Mouse (Mus musculus): ENCODE data around the gene Zfp882.

The Zfp882 gene

DNA sequence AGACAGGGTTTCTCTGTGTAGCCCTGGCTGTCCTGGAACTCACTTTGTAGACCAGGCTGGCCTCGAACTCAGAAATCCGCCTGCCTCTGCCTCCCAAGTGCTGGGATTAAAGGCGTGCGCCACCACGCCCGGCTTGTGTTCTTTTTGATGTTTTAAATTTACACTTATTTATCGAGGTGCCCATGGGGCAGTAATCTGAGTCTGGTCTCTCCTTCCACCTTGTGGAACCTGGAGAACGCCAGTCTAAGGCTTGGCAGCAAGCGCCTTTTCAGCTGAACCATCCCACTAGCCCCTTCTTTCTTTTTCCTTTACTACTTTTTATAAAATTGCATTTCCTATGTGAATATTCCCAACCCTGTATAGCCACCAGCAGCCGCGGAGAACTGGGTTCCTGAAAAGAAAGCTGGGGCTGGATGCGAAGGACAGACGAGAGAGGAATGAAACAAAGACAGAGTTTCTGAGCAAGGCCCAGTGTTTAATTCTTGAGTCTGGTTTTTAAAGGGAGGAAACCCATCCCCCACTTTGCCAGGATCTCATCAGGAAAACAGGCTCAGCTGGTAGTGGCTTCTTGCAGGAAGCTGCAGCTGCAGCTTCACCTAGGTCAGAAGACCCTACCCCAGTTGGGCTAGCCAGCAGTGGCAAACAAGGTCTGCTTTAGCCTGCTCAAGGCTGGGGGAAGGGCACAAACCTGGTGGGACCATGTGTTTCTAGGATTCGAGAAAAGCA is 43.2 kb downstream of the Zfp882 start:
- in situ Hi-C loops (cut with MboI, MseI), result loop anchor here in 1 of 2 experiments (5.0 kb wide), 1 partner anchor 69 kb away; the partner anchor contains the start of gene Zfp709

DNA sequence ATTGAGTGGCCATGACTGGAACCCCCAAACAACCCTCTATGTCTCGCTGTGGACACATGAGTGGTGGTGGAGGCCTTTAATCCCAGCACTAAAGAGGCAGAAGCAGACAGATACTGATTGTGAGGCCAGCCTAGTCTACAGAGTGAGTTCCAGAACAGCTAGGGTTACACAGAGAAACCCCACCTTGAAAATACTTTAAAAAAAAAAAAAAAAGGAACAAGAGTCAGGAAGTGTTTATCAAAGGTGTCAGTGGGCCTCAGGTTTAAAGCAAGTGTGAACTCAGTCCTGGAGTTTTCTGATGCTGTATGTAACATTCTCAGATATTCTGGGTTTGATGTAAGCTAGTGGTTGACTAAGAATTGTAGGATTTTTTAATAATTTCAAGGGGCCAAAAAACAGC is 44.1 kb downstream of the Zfp882 start:
- in situ Hi-C loops (cut with MboI, MseI), result loop anchor here in 1 of 2 experiments (5.0 kb wide), 1 partner anchor 70 kb away; the partner anchor contains the start of gene Zfp709

DNA sequence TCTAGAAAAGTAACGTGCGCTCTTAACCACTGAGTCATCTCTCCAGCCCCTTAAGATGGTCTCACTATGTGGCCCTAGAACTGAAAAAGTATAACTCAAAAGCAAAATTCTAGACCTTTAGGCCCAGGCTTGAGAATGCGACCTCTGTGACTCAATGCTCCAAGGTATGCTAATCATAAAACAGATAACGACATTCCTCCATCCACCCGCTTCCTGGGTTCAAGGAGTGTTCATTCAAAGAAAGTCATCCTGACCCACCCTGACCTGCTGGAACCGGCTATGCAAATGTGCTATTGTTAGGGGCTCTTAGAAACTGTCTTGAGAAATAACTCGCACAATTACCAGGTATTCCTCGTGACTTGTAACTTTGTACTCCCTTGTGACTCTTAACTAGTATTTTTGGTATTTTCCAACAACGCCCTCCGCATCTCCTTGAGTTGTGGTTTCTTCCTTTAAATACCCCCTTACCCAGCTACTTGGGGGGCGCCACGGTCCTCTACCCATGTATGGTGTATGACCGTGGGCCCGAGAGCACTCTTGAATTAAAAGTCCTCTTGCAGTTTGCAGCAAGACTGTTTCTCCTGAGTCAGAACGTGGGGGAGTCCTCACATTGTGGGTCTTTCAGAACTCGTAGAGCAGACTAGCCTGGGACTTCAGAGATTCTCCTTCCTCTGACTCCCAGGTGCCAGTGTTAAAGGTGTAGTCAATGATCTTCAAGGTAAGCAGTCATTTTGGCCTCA is 44.7 kb downstream of the Zfp882 start:
- in situ Hi-C loops (cut with MboI, MseI), result loop anchor here in 1 of 2 experiments (5.0 kb wide), 1 partner anchor 71 kb away; the partner anchor contains the start of gene Zfp709

DNA sequence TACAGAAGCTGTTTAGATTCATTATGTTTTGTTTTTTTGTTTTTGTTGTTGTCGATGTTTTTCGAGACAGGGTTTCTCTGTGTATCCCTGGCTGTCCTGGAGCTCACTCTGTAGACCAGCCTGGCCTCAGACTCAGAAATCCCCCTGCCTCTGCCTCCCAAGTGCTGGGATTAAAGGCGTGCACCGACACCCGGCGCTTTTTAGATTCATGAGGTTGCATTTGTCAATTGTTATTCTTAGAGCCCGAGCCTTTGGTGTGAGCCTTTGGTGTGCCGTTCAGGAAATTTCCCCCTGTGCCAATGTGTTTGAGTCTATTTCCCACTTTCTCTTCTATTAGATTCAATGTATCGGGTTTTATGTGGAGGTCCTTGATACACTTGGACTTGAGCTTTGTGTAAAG is 46.3 kb downstream of the Zfp882 start:
- in situ Hi-C loops (cut with MboI, MseI), result loop anchor here in 1 of 2 experiments (5.0 kb wide), 1 partner anchor 72 kb away; the partner anchor contains the start of gene Zfp709

DNA sequence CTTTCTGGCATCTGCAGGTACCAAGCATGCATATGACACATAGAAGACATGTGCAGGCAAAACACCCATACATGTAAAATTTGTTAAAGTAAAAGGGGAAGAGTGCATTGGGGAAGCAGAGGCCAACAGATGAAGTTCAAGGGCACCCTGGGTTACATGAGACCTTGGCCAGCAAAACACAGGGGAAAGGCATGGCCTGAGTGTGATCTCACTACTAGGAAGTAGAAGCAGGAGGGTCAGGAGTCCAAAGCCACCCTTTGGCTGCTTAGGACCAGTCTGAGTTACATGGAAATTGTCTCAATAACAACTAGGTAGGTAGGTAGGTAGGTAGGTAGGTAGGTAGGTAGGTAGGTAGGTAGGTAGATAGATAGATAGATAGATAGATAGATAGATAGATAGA is 52.1 kb downstream of the Zfp882 start:
- in situ Hi-C loops (cut with MboI, MseI), result no loop called here

DNA sequence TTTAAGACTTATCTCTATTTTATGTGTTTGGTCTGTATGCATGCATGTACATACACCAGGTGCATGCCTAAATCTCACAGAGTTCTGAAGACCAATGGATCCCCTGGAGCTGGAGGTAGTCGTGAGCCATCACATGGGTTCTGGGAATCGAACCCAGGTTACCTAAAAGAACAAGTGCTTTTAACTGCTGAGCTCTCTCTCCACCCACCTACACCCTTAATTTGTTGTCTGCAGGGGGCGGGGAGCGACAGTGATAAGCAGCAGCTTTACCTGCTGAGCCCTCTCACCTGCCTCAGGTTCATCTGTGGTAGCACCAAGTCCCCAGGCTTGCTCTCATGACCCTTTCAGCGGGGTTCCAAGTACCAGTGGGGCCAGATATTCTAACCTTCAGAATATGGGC is 53.4 kb downstream of the Zfp882 start:
- in situ Hi-C loops (cut with MboI, MseI), result no loop called here

DNA sequence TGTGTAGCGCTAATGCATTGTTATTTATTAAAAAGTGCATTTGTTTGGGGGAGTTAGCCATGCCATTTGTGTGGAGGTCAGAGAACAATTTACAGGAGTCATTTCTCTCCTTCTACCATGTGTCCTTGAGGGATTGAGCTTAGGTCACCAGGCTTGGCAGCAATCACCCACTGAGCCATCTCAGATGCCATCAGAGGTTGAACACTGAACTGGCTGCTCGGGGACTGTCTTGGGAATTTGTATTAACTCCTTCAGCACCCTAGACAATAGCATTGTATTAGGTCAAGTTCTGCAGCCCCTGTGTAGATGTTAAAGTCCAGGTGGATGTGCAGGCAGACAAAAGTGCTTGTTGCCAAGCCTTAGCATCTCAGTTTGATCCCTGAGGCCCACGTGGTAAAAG is 55.6 kb downstream of the Zfp882 start:
- in situ Hi-C loops (cut with MboI, MseI), result no loop called here

DNA sequence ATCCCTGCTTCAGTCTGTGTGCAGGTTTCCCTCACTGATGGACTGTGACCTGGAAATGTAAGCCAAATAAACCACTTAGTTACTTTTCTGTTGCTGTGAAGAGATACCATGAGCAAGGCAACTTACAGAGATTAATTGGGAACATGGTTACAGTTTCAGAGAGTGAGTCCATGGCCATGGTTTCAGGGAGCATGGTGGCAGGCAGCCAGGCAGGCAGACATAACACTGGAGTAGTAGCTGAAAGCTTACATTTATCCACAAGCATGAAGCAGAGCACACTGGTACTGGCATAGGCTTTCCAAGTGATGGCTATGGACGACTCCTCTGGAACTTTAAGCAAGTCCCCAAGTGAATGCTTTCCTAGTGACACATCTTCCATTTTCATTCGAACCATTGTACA is 56.8 kb downstream of the Zfp882 start:
- in situ Hi-C loops (cut with MboI, MseI), result no loop called here

Data from T-helper 17 cell (primary cell).